Mouse (Mus musculus): ENCODE measurements around the gene Hspd1. TPM values are rescaled to one million over a fixed set of nuclear protein-coding genes. Genes with fewer than 3 reads are reported as not detected.
"Not testable (repeated sequence)": the region's sequence is repeated elsewhere in the genome, so short reads cannot be mapped to it uniquely, and the experiment has no call there.

Hspd1 gene
- total RNA-seq, 2 experiments from 2014 or later = 35.6 to 49.9 TPM

- ATAC-seq (replicated peaks; ENCODE audit: low FRiP score, poor library complexity, severe bottlenecking) = no peak
Observed at GRCm38 (mm10) chr1:55088611-55089497, 811 bp upstream of the Hspd1 start.

GRCm38 (mm10) chr1:55087401-55087904 is 590 bp downstream of the Hspd1 start:
- peak; percentile 37; the same call in 1 of the 2 replicates for ATAC-seq (replicated peaks; ENCODE audit: low FRiP score, poor library complexity, severe bottlenecking)

DNA sequence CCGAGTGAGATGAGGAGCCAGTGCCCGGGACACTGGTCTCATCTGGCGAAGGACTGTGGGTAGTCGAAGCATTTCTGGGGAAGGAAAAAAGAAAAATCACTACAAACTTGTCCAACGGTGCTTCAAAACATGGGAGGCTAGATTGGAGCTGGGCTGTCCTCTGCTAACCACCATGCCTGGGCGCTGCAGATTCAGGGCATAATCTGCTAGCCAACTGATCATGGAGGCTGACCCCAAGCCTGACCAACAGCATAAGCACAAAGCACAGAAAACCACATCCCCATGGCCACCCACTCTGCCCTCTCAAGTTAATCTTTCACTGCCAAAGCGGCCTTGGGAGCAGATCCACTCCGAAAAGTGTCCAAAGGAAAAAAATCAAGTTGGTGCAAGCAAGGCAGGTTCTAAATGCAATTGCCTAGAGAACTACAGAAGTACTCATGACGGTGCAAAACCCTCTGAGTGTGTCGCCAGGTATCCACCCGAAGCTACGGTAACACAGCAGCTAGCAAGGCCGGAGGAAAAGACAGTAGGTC is 1.1 kb downstream of the Hspd1 start:
- peak; percentile 27; the same call in 1 of the 2 replicates for ATAC-seq (replicated peaks; ENCODE audit: low FRiP score, poor library complexity, severe bottlenecking)

GRCm38 (mm10) chr1:55085781-55086366 is 2.2 kb downstream of the Hspd1 start:
- no peak for ATAC-seq (replicated peaks; ENCODE audit: low FRiP score, poor library complexity, severe bottlenecking)

GRCm38 (mm10) chr1:55082106-55082505 is 5.9 kb downstream of the Hspd1 start:
- 0 out of 2 replicates have a peak, but pooled peaks have one; percentile 10 for ATAC-seq (replicated peaks; ENCODE audit: low FRiP score, poor library complexity, severe bottlenecking)

- no peak for ATAC-seq (replicated peaks; ENCODE audit: low FRiP score, poor library complexity, severe bottlenecking)
Observed at GRCm38 (mm10) chr1:55079677-55080076, 8.4 kb downstream of the Hspd1 start.

DNA sequence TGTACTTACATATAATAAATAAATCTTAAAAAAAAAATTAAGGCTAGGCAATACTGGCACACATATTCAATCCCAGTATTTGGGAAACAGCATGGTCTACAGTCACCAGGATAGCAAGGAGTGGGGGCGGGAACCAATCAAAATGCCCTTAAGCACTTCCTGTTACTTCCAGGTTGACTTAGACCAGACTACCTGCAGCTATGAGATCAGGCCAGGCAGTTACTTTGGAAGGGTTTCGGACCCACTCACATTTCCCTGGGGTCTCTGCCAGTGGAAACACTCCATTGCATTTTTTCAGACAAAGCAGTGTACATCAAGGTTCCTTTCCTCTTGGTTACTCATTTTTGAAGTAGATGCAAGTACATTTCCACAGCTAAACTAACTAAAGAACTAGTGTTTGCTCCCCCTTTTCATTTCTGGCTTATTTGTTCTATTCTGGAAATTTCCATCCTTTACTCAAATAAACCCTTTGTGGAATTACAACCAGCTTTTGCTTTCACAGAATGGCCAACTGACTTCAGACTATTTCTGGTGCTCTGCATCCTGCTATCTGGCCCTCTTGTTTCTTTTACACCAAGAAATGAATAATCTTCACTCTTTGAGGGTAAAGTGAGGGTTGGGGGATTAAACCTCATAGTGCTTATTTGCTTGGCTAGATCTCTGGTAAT is 11.1 kb downstream of the Hspd1 start:
- no peak for ATAC-seq (replicated peaks; ENCODE audit: low FRiP score, poor library complexity, severe bottlenecking)

GRCm38 (mm10) chr1:55076395-55076743 is 11.7 kb downstream of the Hspd1 start:
- ATAC-seq (replicated peaks; ENCODE audit: low FRiP score, poor library complexity, severe bottlenecking) = no peak

DNA sequence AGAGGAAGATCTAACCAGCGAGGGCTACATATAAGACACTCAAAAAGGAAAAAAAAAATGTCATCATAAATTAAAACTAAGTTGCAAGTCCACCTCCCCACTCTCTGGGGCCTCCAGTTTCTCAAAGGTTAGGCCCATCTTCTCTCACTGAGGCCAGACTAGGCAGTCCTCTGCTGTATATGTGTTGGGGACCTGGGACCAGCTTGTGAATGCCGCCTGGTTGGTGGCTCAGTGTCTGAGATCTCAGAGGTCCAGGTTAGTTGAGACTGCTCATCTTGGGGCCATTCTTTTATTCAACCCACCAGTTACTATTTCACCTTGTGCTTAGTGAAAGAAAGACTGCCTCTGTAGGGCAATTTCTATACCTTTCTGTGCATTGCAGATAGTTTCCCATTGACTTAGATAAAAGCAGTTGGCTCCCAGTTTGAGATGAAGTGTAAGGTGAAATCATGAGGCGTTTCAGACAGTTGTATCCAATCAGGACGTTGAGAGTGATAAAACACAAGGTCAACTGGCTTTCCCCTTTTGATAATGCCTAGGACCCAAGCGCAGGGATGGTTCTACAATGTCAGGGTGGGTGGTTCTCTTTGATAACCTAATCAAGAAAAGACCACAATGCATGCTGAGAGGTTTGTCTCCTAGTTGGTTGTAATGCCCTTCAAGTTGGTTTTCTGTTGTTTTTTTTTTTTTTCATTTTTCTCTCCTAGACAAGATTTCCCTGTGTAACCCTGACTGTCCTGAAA is 12.2 kb downstream of the Hspd1 start:
- ATAC-seq (replicated peaks; ENCODE audit: low FRiP score, poor library complexity, severe bottlenecking) = 0 out of 2 replicates have a peak, but pooled peaks have one; percentile 25

GRCm38 (mm10) chr1:55074757-55075156 is 13.3 kb downstream of the Hspd1 start:
- ATAC-seq (replicated peaks; ENCODE audit: low FRiP score, poor library complexity, severe bottlenecking) = no peak

GRCm38 (mm10) chr1:55072328-55072727 is 15.7 kb downstream of the Hspd1 start:
- ATAC-seq (replicated peaks; ENCODE audit: low FRiP score, poor library complexity, severe bottlenecking) = not testable (repeated sequence)

DNA sequence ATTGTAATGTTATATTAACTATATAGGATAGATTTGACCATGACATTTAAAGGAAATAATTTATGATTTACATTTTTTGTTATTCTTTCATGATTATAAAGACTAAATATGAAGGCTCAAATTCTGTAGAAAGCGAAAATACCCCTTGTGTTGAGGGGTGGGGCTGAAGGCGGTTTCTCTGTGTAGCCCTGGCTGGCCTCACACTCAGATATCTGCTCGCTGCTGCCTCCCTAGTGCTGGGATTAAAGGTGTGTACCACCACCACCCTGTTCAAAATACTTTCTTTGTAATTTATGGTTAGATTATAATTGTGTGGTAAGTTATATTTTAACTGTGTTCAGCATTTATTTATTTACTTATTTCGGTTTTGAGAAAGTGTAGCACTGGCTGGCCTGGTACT is 26.3 kb downstream of the Hspd1 start:
- no peak for ATAC-seq (replicated peaks; ENCODE audit: low FRiP score, poor library complexity, severe bottlenecking)

DNA sequence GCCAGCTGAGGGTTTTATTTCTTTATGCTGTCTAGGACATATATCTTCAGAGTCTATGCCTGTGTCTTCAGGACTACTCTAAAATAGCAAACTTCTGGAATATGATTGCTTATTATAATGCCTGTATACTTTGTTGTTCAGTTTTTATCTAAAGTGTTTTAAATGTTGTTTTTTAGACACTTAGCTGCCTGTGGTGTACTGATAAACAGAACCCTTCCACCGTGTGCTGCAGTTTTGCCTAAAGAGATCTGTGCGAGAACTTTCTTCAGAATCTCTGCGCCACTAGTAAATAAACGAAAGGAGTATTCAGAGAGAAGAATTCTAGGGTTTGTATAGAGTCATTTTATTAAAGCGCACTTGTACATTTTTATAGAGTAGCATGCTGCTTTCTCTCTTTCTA is 26.9 kb downstream of the Hspd1 start:
- peak; percentile 50 for ATAC-seq (replicated peaks; ENCODE audit: low FRiP score, poor library complexity, severe bottlenecking)

- ATAC-seq (replicated peaks; ENCODE audit: low FRiP score, poor library complexity, severe bottlenecking) = not testable (repeated sequence)
Observed at GRCm38 (mm10) chr1:55058383-55058782, 29.7 kb downstream of the Hspd1 start.

GRCm38 (mm10) chr1:55055322-55056115 is 32.5 kb downstream of the Hspd1 start:
- no peak for ATAC-seq (replicated peaks; ENCODE audit: low FRiP score, poor library complexity, severe bottlenecking)

DNA sequence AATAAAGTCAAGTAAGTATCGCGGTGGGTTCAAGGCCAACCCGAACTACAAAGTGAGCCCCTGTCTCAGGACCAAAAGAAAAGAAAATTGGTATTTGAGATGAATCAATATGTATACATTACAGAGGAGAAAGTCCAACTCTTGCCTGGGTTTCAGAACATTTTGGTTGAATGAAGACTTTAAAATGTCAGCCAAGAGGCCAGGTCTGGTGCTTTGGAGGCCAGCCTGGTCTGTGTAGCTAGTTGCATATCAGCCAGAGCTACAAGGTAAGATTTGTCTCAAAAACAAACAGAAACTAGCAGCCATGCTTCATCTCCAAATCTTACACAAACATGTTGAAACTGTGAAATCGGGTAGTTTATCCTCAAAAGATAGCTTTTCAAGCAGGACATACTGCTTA is 34.4 kb downstream of the Hspd1 start:
- no peak for ATAC-seq (replicated peaks; ENCODE audit: low FRiP score, poor library complexity, severe bottlenecking)

- ATAC-seq (replicated peaks; ENCODE audit: low FRiP score, poor library complexity, severe bottlenecking) = peak; percentile 82
Observed at GRCm38 (mm10) chr1:55053005-55053404, 35.0 kb downstream of the Hspd1 start.

DNA sequence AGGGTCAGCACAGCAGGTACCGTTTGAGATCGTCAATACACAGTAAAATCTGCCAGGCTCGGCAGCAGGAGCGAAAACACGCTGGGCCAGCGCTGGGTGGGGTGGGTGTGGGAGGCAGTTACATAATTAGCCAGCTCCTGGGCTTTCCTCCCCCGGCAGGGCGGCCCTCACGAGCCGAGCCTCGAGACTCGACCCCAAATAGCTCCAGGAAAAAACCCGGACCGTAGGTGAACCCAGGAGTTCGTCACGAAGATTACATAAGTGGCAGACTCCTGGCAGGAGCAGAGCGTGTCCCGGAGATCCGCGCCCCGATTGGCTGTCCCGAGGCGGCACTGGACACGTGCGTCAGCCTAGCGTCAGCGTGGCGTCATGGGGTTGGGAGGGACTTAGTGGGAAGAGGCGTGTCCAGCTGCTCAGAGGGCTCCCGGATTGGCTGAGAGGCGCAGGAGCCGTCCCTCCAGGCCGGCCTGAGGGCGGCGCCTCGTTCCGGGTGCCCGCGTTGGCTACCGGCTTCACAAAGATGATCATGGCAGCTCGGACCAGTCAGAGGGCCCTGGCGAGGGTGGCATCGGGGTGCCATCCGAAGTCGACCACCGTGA is 35.6 kb downstream of the Hspd1 start, which contains the start of gene Coq10b:
Gene Coq10b (plus strand): TSS at position 416 of the 599 bp plus-strand sequence.
- ATAC-seq (replicated peaks; ENCODE audit: low FRiP score, poor library complexity, severe bottlenecking) = peak; percentile 97

All from erythroid progenitor cell, adult 5-6 weeks (primary cell).